42 mouse cellular contexts compared by ENCODE assay signal in the genomic region with DNA sequence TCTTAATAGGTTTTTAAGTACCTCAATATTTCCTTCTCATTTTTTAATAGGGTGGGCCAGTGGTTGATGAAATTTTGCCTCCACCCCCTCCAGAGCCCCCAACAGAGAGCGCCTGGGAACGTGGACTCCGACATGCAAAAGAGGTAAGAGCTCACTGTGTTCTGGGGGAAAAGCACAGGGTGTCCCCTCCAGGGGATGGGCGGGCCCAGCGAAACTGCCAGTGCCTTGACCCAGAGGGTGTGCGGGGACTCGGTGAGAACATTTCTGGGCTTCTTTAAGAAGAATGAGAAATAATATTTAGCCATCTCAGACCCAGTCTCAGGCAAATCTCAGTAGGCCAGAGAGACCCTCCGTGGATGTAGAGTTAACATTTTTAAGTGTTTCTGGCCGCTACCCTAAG. TPM values are rescaled to one million over a fixed set of nuclear protein-coding genes. Genes with fewer than 3 reads are reported as not detected.
"Had no signal": no experiment of that assay in that cellular context is flagged by ENCODE, and none has a peak within 500 bp of the region (broad histone marks: within the 10 kb centered on the region; RNA-seq: fewer than 3 reads in every experiment).

No protein-coding gene starts in this region.

- H3K27ac ChIP-seq: heart, embryonic 13.5 days; heart, embryonic 15.5 days; hindbrain, embryonic 13.5 days; hindbrain, embryonic 15.5 days; hindbrain, postnatal 0 days; kidney, embryonic 15.5 days; kidney, postnatal 0 days; limb, embryonic 13.5 days; limb, embryonic 15.5 days; liver, embryonic 12.5 days had no signal

- H3K4me1 ChIP-seq: heart, embryonic 13.5 days; heart, embryonic 15.5 days; hindbrain, embryonic 13.5 days; hindbrain, embryonic 15.5 days; kidney, embryonic 15.5 days; limb, embryonic 13.5 days; limb, embryonic 15.5 days; liver, embryonic 12.5 days had no signal

- DNase-seq: forebrain, postnatal 0 days; gastrocnemius, postnatal 14 days; gastrocnemius, postnatal 36 days; heart, adult 18-20 months; heart, postnatal 14 days; heart, postnatal 36 days; kidney, adult 11 months; kidney, adult 2 months; kidney, adult 9 months; kidney, postnatal 14 days; kidney, postnatal 36 days; layer of hippocampus, adult 9-11 months; layer of hippocampus, postnatal 36 days; left cerebral cortex, postnatal 4 days had no signal

- H3K27me3 ChIP-seq: heart, embryonic 13.5 days; heart, embryonic 15.5 days; hindbrain, embryonic 13.5 days; hindbrain, embryonic 15.5 days; kidney, embryonic 15.5 days; limb, embryonic 13.5 days; limb, embryonic 15.5 days; liver, embryonic 12.5 days had no signal

- H3K4me3 ChIP-seq: heart, embryonic 13.5 days; heart, embryonic 15.5 days; hindbrain, embryonic 13.5 days; hindbrain, embryonic 15.5 days; kidney, embryonic 15.5 days; limb, embryonic 13.5 days; limb, embryonic 15.5 days; liver, embryonic 12.5 days had no signal

RNA-seq across cellular contexts. Expression of a gene that starts 23.6 kb away (rescaled TPM):
- total RNA-seq: gastrocnemius, postnatal 14 days; gastrocnemius, postnatal 36 days; granulocyte monocyte progenitor cell, adult 5-6 weeks; heart, adult 18-20 months; heart, adult 8-10 months; heart, postnatal 14 days; heart, postnatal 36 days; hematopoietic stem cell, adult 5-6 weeks; layer of hippocampus, adult 18-20 months; layer of hippocampus, adult 8-10 months; layer of hippocampus, postnatal 14 days; layer of hippocampus, postnatal 36 days; left cerebral cortex, adult 18-20 months; left cerebral cortex, adult 8-10 months; left cerebral cortex, postnatal 10 days; left cerebral cortex, postnatal 25 days; liver, adult 2 months had no signal
- polyA plus RNA-seq: forebrain, postnatal 0 days; heart, embryonic 11.5 days; heart, embryonic 13.5 days; heart, embryonic 15.5 days; heart, postnatal 0 days; hindbrain, embryonic 11.5 days; hindbrain, embryonic 13.5 days; hindbrain, embryonic 15.5 days; intestine, embryonic 14.5 days; intestine, embryonic 16.5 days; kidney, embryonic 15.5 days; kidney, postnatal 0 days; limb, embryonic 11.5 days; limb, embryonic 13.5 days; liver, adult 2 months; liver, embryonic 12.5 days had no signal

RNA-seq across cellular contexts. Expression of a gene that starts 37.6 kb away (rescaled TPM):
- total RNA-seq: forebrain, postnatal 0 days; gastrocnemius, postnatal 14 days; gastrocnemius, postnatal 36 days; granulocyte monocyte progenitor cell, adult 5-6 weeks; heart, adult 18-20 months; heart, adult 8-10 months; heart, postnatal 14 days; heart, postnatal 36 days; hematopoietic stem cell, adult 5-6 weeks; liver, adult 2 months had no signal
- polyA plus RNA-seq: heart, embryonic 11.5 days; heart, embryonic 13.5 days; heart, embryonic 15.5 days; heart, postnatal 0 days; hindbrain, embryonic 13.5 days; intestine, embryonic 14.5 days; intestine, embryonic 16.5 days; kidney, embryonic 15.5 days; kidney, postnatal 0 days; large intestine, adult 2 months; limb, embryonic 11.5 days; liver, adult 2 months; liver, embryonic 12.5 days had no signal
